Mouse (Mus musculus) cerebral cortex, adult 2 months (tissue): Measurements from ENCODE around the gene Fyb2.

ENCODE experiments used
- WGBS: fragments of 180-500 bp; shearing (Covaris S2); methylation state at CpG from one replicate; pipeline ENCODE4 v1.1.7; 2018; 5-methylcytosine and 5-hydroxymethylcytosine counted together

Gene Fyb2

GRCm38 (mm10) chr4:105015496-105015895 is 102.2 kb downstream of the Fyb2 start:
- WGBS = 74% methylated on average over 6 of the region's 6 CpGs

- WGBS = 70% methylated on average over 4 of the region's 4 CpGs
These were observed 102.9 kb downstream of the Fyb2 start for GRCm38 (mm10) chr4:105016006-105016613.

- 51% methylated on average over 6 of the region's 6 CpGs for WGBS
These were observed 114.0 kb downstream of the Fyb2 start for GRCm38 (mm10) chr4:105027278-105027677.

- WGBS = 78% methylated on average over 8 of the region's 8 CpGs
These were observed 117.8 kb downstream of the Fyb2 start for GRCm38 (mm10) chr4:105031104-105031503.

GRCm38 (mm10) chr4:105033153-105033552 is 119.9 kb downstream of the Fyb2 start:
- 57% methylated on average over 7 of the region's 7 CpGs for WGBS

GRCm38 (mm10) chr4:105050041-105050440 is 136.8 kb downstream of the Fyb2 start:
- WGBS = 45% methylated on average over 1 of the region's 1 CpGs

- WGBS = 46% methylated on average over 5 of the region's 5 CpGs
These were observed 138.0 kb downstream of the Fyb2 start for GRCm38 (mm10) chr4:105051291-105051690.
